Mouse (Mus musculus) spleen, postnatal 36 days (tissue): ENCODE measurements around the gene Cryba4.

Source experiments
- DNase-seq, 2 experiments: peaks; one replicate each; pipeline ENCODE4 v3.0.0; 2022; ENCODE audit warnings: low spot score in 2 of 2, mixed read lengths in 1 of 2

The Cryba4 gene

GRCm38 (mm10) chr5:112206543-112207255, 45.6 kb downstream of the Cryba4 start:
- DNase-seq = no peak

GRCm38 (mm10) chr5:112199656-112200055, 52.7 kb downstream of the Cryba4 start:
- no peak for DNase-seq
